ENCODE assay signal across 8 mouse cellular contexts in the genomic region with DNA sequence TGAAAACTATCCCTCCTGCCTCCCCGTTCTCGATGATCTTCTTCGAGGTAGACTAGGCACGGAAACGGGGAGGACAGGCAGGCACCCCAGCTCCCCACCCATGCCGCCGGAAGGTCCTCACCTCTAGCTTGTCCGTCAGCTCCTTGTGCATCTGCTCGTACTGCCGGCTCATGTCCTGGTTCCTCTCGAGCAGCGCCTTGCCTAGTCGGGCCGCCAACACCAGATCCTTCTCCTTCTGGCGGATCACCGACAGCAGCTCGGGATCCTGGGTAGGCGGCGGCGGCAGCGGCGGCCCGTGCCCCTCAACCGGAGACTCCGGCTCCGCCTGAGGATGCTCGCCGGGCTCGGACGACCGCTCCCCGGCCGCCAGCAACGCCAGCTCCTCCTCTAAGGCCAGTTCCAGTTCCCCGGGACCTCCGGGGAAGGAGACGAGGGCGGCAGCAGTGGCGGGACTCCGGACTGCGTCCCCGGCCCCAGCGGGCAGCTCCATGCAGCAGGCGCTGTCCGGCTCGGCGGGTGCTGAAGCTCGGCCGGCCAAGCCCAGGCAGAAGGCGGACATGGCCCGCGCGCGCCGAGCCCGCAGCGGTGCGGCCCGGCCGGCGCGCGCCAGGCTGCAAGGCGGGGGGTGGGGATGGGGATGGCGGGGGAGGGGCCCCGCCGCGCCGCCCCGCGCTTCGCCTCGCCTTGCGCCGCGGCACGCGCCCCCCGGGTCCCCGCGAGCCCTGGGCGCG. TPM values are rescaled to one million over a fixed set of nuclear protein-coding genes. Genes with fewer than 3 reads are reported as not detected.
DNase-seq lines count a peak whose midpoint lies in the region; ATAC-seq and TF ChIP-seq lines count a peak whose summit lies in the region.

A gene (minus strand): TSS at position 621 of the 731 bp plus-strand sequence.

- ATAC-seq in hindbrain, embryonic 15.5 days (ENCODE audit: low FRiP score, low read depth), result peak; percentile 19; the same call in 1 of the 2 replicates

- peak within 1 kb of the TSS; percentile 89 for H3K9ac ChIP-seq in hindbrain, embryonic 15.5 days

- DNase-seq in ZHBTc4 (ENCODE audit: low read depth, low spot score), result peak; percentile 91
- peak; percentile 61 to 63 for DNase-seq in cerebellum, postnatal 36 days
- peak; percentile 90 for DNase-seq in gastrocnemius, adult 2 months
- peak; percentile 35 to 41 for DNase-seq in left cerebral cortex, adult 8-10 months (ENCODE audit: low spot score in 2 of 2)
- DNase-seq in right cerebral cortex, postnatal 10 days (ENCODE audit: low spot score in 2 of 2), result peak; percentile 80 to 82
- peak; percentile 92 for DNase-seq in urinary bladder, postnatal 25 days (ENCODE audit: low spot score)

- intact Hi-C loops in gastrocnemius, adult 2 months (cut with DNase I), result no loop called here

- no peaks in the 10 kb centered on the region for H3K9me3 ChIP-seq in hindbrain, embryonic 15.5 days
- peaks cover 14% of the 10 kb centered on the region for H3K9me3 ChIP-seq in megakaryocyte, embryonic 14.5 days

- H3K27me3 ChIP-seq in hindbrain, embryonic 15.5 days, result no peaks in the 10 kb centered on the region
- H3K27me3 ChIP-seq in megakaryocyte, embryonic 14.5 days (replicated peaks), result peaks cover 55% of the 10 kb centered on the region

- H3K27ac ChIP-seq in gastrocnemius, adult 2 months, result no peak within 1 kb of the TSS
- H3K27ac ChIP-seq in hindbrain, embryonic 15.5 days (replicated peaks), result peak within 1 kb of the TSS; percentile 99

- peak within 1 kb of the TSS; percentile 80 for H3K4me2 ChIP-seq in hindbrain, embryonic 15.5 days

- H3K4me1 ChIP-seq in hindbrain, embryonic 15.5 days (replicated peaks), result peaks cover 35% of the 10 kb centered on the region
- H3K4me1 ChIP-seq in megakaryocyte, embryonic 14.5 days, result peaks cover 20% of the 10 kb centered on the region

- no peak for TF ChIP-seq CTCF in gastrocnemius, adult 2 months (IDR thresholded peaks at IDR 0.05)

- H3K36me3 ChIP-seq in hindbrain, embryonic 15.5 days, result no peaks in the 10 kb centered on the region
- no peaks in the 10 kb centered on the region for H3K36me3 ChIP-seq in megakaryocyte, embryonic 14.5 days (replicated peaks; ENCODE audit: low read length)

- 0% methylated on average over 54 of the region's 83 CpGs for WGBS in hindbrain, embryonic 15.5 days

- H3K4me3 ChIP-seq in gastrocnemius, adult 2 months, result peak within 1 kb of the TSS; percentile 72
- peak within 1 kb of the TSS; percentile 94 for H3K4me3 ChIP-seq in hindbrain, embryonic 15.5 days
- H3K4me3 ChIP-seq in megakaryocyte, embryonic 14.5 days (replicated peaks), result peak within 1 kb of the TSS; percentile 93

RNA-seq across cellular contexts. Expression of the gene that starts here (rescaled TPM):
- total RNA-seq in gastrocnemius, adult 2 months (2021), result 1 to 10 TPM; 2.3 to 2.4 TPM
- polyA plus RNA-seq in hindbrain, embryonic 15.5 days (2015; fragmentation: Nextera tagmentation; extraction: Ambion mirVana), result 39.9 and 45.8 TPM in 2 replicates
- 100 to 1,000 TPM; 135 to 148 (median 139) TPM for total RNA-seq in left cerebral cortex, adult 8-10 months (2022)
- polyA plus RNA-seq in megakaryocyte, embryonic 14.5 days (2012; ENCODE audit: insufficient read depth, low replicate concordance), result 6.5 and 6.7 TPM in 2 replicates

Comparison
In these comparisons a context has a peak if more than half of its experiments do, and no peak if none do; other contexts are left out.
1. RNA of the gene that starts here (total RNA-seq): 135 to 148 TPM in left cerebral cortex, adult 8-10 months; 2.3 to 2.4 TPM in gastrocnemius, adult 2 months; every median in the first group is over 10 times any median in the second.
2. DNase-seq: peak in every context shown above with its lines; median percentile 92 in urinary bladder, postnatal 25 days; 91 in ZHBTc4; 90 in gastrocnemius, adult 2 months; 81 in right cerebral cortex, postnatal 10 days; 62 in cerebellum, postnatal 36 days; 38 in left cerebral cortex, adult 8-10 months.
3. Peak in every context shown above with its lines, with median percentiles within 50 percentile points of each other: H3K4me3 ChIP-seq.